Mouse (Mus musculus): Measurements from ENCODE around the gene Sigmar1. TPM values are rescaled to one million over a fixed set of nuclear protein-coding genes. Genes with fewer than 3 reads are reported as not detected.
"Not testable (repeated sequence)": the region's sequence is repeated elsewhere in the genome, so short reads cannot be mapped to it uniquely, and the experiment has no call there.

Sigmar1 gene
- polyA plus RNA-seq, 1 experiment from 2014 or later, result 77.4 TPM

- not testable (repeated sequence) for H3K9me3 ChIP-seq; H3K36me3 ChIP-seq; H3K27ac ChIP-seq; DNase-seq (ENCODE audit: low spot score); H3K4me3 ChIP-seq
- H3K27me3 ChIP-seq (ENCODE audit: insufficient read depth, poor library complexity, severe bottlenecking), result peaks cover 11% of the 10 kb centered on the region
- peaks cover 17% of the 10 kb centered on the region for H3K4me1 ChIP-seq (replicated peaks)
- WGBS, result 72% methylated on average over 10 of the region's 10 CpGs
Observed at GRCm38 (mm10) chr4:41699783-41700182, 56.2 kb downstream of the Sigmar1 start, which contains the start of gene Il11ra1. TSS of gene Il11ra1 (plus strand) at chr4:41699989.

GRCm38 (mm10) chr4:41698421-41699016, 57.4 kb downstream of the Sigmar1 start:
- H3K27me3 ChIP-seq (ENCODE audit: insufficient read depth, poor library complexity, severe bottlenecking); H3K36me3 ChIP-seq; H3K4me1 ChIP-seq (replicated peaks); DNase-seq (ENCODE audit: low spot score); H3K9me3 ChIP-seq; H3K27ac ChIP-seq: not testable (repeated sequence)
- peak overlapping the region; percentile 28; the same call in 1 of the 2 replicates for H3K4me3 ChIP-seq
- 6% methylated on average over 29 of the region's 32 CpGs for WGBS

GRCm38 (mm10) chr4:41696930-41697841, 58.8 kb downstream of the Sigmar1 start, which contains the start of gene Cntfr:
TSS of gene Cntfr (minus strand) at chr4:41697089.
- 12% methylated on average over 36 of the region's 40 CpGs for WGBS
- H3K27me3 ChIP-seq (ENCODE audit: insufficient read depth, poor library complexity, severe bottlenecking); H3K36me3 ChIP-seq; H3K9me3 ChIP-seq: not testable (repeated sequence)
- Histone ChIP-seq H3K27ac (0 out of 2 replicates have a peak within 1 kb of the TSS, but pooled peaks have one; percentile 81), H3K4me1 (replicated peaks) (peaks cover 17% of the 10 kb centered on the region), H3K4me3 (peak within 1 kb of the TSS; percentile 42)
- DNase-seq (ENCODE audit: low spot score), result peak; percentile 86

GRCm38 (mm10) chr4:41696452-41696851, 59.5 kb downstream of the Sigmar1 start:
- H3K27me3 ChIP-seq (ENCODE audit: insufficient read depth, poor library complexity, severe bottlenecking); H3K9me3 ChIP-seq; H3K4me3 ChIP-seq; H3K36me3 ChIP-seq; H3K27ac ChIP-seq; DNase-seq (ENCODE audit: low spot score): not testable (repeated sequence)
- H3K4me1 ChIP-seq (replicated peaks), result peaks cover 23% of the 10 kb centered on the region
- WGBS, result 1% methylated on average over 14 of the region's 15 CpGs

GRCm38 (mm10) chr4:41695800-41696199, 60.2 kb downstream of the Sigmar1 start:
- H3K27me3 ChIP-seq (ENCODE audit: insufficient read depth, poor library complexity, severe bottlenecking); DNase-seq (ENCODE audit: low spot score); H3K36me3 ChIP-seq; H3K9me3 ChIP-seq: not testable (repeated sequence)
- peaks cover 23% of the 10 kb centered on the region for H3K4me1 ChIP-seq (replicated peaks)
- WGBS, result 2% methylated on average over 17 of the region's 38 CpGs
- peak overlapping the region; percentile 42 for H3K4me3 ChIP-seq
- peak overlapping the region; percentile 81; the same call in 1 of the 2 replicates for H3K27ac ChIP-seq

GRCm38 (mm10) chr4:41693511-41693910, 62.4 kb downstream of the Sigmar1 start:
- peak overlapping the region; percentile 46 for H3K4me3 ChIP-seq
- H3K27me3 ChIP-seq (ENCODE audit: insufficient read depth, poor library complexity, severe bottlenecking); DNase-seq (ENCODE audit: low spot score); H3K36me3 ChIP-seq; H3K9me3 ChIP-seq: not testable (repeated sequence)
- 6% methylated on average over 4 of the region's 4 CpGs for WGBS
- H3K4me1 ChIP-seq (replicated peaks), result peaks cover 29% of the 10 kb centered on the region
- peak overlapping the region; percentile 69 for H3K27ac ChIP-seq

- WGBS, result no CpG with 5 or more reads among the region's 4 CpGs
- H3K9me3 ChIP-seq; DNase-seq (ENCODE audit: low spot score); H3K27ac ChIP-seq; H3K36me3 ChIP-seq; H3K4me3 ChIP-seq; H3K27me3 ChIP-seq (ENCODE audit: insufficient read depth, poor library complexity, severe bottlenecking): not testable (repeated sequence)
- H3K4me1 ChIP-seq (replicated peaks), result peaks cover 38% of the 10 kb centered on the region
Observed at GRCm38 (mm10) chr4:41690014-41690413, 65.9 kb downstream of the Sigmar1 start.

GRCm38 (mm10) chr4:41688562-41688961, 67.4 kb downstream of the Sigmar1 start:
- H3K36me3 ChIP-seq; H3K27me3 ChIP-seq (ENCODE audit: insufficient read depth, poor library complexity, severe bottlenecking); H3K9me3 ChIP-seq; H3K4me3 ChIP-seq; DNase-seq (ENCODE audit: low spot score): not testable (repeated sequence)
- 72% methylated on average over 1 of the region's 1 CpGs for WGBS
- Histone ChIP-seq H3K27ac (peak overlapping the region; percentile 67), H3K4me1 (replicated peaks) (peaks cover 44% of the 10 kb centered on the region)

Other genes starting within 250 kb of the Sigmar1 start
- gene 1110017D15Rik, start 238.8 kb downstream of the Sigmar1 start, polyA plus RNA-seq (2016; fragmentation: Nextera tagmentation; extraction: Ambion mirVana), result 8.1 and 14.7 TPM in 2 replicates
- gene Fam219a, start 186.6 kb downstream of the Sigmar1 start, polyA plus RNA-seq (2016; fragmentation: Nextera tagmentation; extraction: Ambion mirVana), result 6.2 and 8.3 TPM in 2 replicates
- 1.4 and 4.3 TPM in 2 replicates for gene Dnaic1, start 186.4 kb downstream of the Sigmar1 start, polyA plus RNA-seq (2016; fragmentation: Nextera tagmentation; extraction: Ambion mirVana)
- gene Enho, start 115.8 kb downstream of the Sigmar1 start, polyA plus RNA-seq (2016; fragmentation: Nextera tagmentation; extraction: Ambion mirVana), result 27.3 and 50.9 TPM in 2 replicates
- 29.7 and 51.6 TPM in 2 replicates for gene Cntfr, start 59.1 kb downstream of the Sigmar1 start, polyA plus RNA-seq (2016; fragmentation: Nextera tagmentation; extraction: Ambion mirVana)
- 84.3 and 91.4 TPM in 2 replicates for gene Il11ra1, start 56.2 kb downstream of the Sigmar1 start, polyA plus RNA-seq (2016; fragmentation: Nextera tagmentation; extraction: Ambion mirVana)
- 89.7 and 96.6 TPM in 2 replicates for gene Rpp25l, start 42.6 kb downstream of the Sigmar1 start, polyA plus RNA-seq (2016; fragmentation: Nextera tagmentation; extraction: Ambion mirVana)
- gene Dctn3, start 33.0 kb downstream of the Sigmar1 start, polyA plus RNA-seq (2016; fragmentation: Nextera tagmentation; extraction: Ambion mirVana), result 171 and 232 TPM in 2 replicates
- 0.36 and 0.88 TPM in 2 replicates for gene Arid3c, start 25.0 kb downstream of the Sigmar1 start, polyA plus RNA-seq (2016; fragmentation: Nextera tagmentation; extraction: Ambion mirVana)
- 22.9 and 24.3 TPM in 2 replicates for gene Galt, start 929 bp downstream of the Sigmar1 start, polyA plus RNA-seq (2016; fragmentation: Nextera tagmentation; extraction: Ambion mirVana)
- gene Ccl27a, start 18.1 kb upstream of the Sigmar1 start, polyA plus RNA-seq (2016; fragmentation: Nextera tagmentation; extraction: Ambion mirVana), result 51.0 and 86.2 TPM in 2 replicates
- gene Gm21541, start 147.5 kb upstream of the Sigmar1 start, polyA plus RNA-seq (2016; fragmentation: Nextera tagmentation; extraction: Ambion mirVana), result 0.50 TPM in 1 of 2 replicates, not detected in the other
- 2.3 and 2.8 TPM in 2 replicates for gene Gm20878, start 185.4 kb upstream of the Sigmar1 start, polyA plus RNA-seq (2016; fragmentation: Nextera tagmentation; extraction: Ambion mirVana)
- gene Fam205a4, start 209.9 kb upstream of the Sigmar1 start, polyA plus RNA-seq (2016; fragmentation: Nextera tagmentation; extraction: Ambion mirVana), result 0.05 TPM in 1 of 2 replicates, not detected in the other

Data from hindbrain, embryonic 10.5 days (tissue).